Comparison of ENCODE assay signal across 14 mouse cellular contexts in the genomic region with DNA sequence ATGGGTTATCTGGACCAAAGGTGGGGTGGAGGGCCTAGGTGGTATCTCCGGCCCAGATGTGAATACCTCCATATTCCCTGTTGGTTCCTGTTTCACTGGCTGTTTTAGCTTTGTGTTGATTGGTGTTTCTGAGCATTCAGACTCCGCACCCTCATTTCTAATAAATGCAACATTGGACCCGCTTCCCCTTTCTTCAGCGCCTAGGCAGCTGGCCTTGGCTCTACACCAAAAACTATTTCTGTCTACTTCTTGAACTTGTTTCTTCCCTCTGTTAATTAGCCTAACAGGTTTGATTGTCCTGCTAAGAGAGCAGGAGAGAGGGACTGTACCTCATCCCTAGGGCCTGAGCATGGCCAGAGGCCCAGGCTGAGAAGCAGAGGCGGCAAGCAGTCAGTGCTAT. TPM values are rescaled to one million over a fixed set of nuclear protein-coding genes. Genes with fewer than 3 reads are reported as not detected.
A peak's percentile ranks its signal among the peaks of the same experiment; 100 is the strongest.
DNase-seq lines count a peak whose midpoint lies in the region; ATAC-seq lines count a peak whose summit lies in the region.
"Had no signal": no experiment of that assay in that cellular context is flagged by ENCODE, and none has a peak within 500 bp of the region (broad histone marks: within the 10 kb centered on the region; RNA-seq: fewer than 3 reads in every experiment).

No protein-coding gene starts in this region.

- no peaks in the 10 kb centered on the region; the same call in 1 of the 2 replicates for H3K4me1 ChIP-seq in brown adipose tissue, adult 24 weeks (ENCODE audit: control insufficient read depth, insufficient read depth, insufficient read length, low read length)
- H3K4me1 ChIP-seq in limb, embryonic 10.5 days: peaks cover 34% of the 10 kb centered on the region

- 95% methylated on average over 5 of the region's 5 CpGs for WGBS in limb, embryonic 10.5 days

- peak; percentile 94 for DNase-seq in heart, adult 11 months
- no peak for DNase-seq in heart, adult 9 months (ENCODE audit: low spot score in 2 of 2)
- DNase-seq in lung, postnatal 25 days (ENCODE audit: low spot score): peak; percentile 45
- DNase-seq in lung, postnatal 10 days: no peak
- DNase-seq in cerebellum, adult 11 months: no peak
- no peak for DNase-seq in limb, embryonic 10.5 days (ENCODE audit: low spot score)
- DNase-seq: adrenal gland, postnatal 10 days; gastrocnemius, postnatal 14 days; heart, postnatal 4 days; kidney, adult 11 months had no signal

- H3K9me3 ChIP-seq in limb, embryonic 10.5 days (replicated peaks): no peaks in the 10 kb centered on the region
- H3K9me3 ChIP-seq: embryonic facial prominence, embryonic 12.5 days; forebrain, embryonic 13.5 days had no signal

- H3K4me3 ChIP-seq in brown adipose tissue, adult 24 weeks (ENCODE audit: insufficient read depth, low read depth, low read length): peak overlapping the region; percentile 50
- no peak overlapping the region for H3K4me3 ChIP-seq in limb, embryonic 10.5 days
- H3K4me3 ChIP-seq: embryonic facial prominence, embryonic 12.5 days; forebrain, embryonic 13.5 days had no signal

- no peaks in the 10 kb centered on the region for H3K27me3 ChIP-seq in limb, embryonic 10.5 days (ENCODE audit: low read depth, poor library complexity, severe bottlenecking)
- H3K27me3 ChIP-seq: embryonic facial prominence, embryonic 12.5 days; forebrain, embryonic 13.5 days had no signal

- H3K27ac ChIP-seq in brown adipose tissue, adult 24 weeks (replicated peaks; ENCODE audit: low read depth, low read length): peak overlapping the region; percentile 56
- H3K27ac ChIP-seq in limb, embryonic 10.5 days: no peak overlapping the region
- H3K27ac ChIP-seq: embryonic facial prominence, embryonic 12.5 days; forebrain, embryonic 13.5 days had no signal

- peaks cover 74% of the 10 kb centered on the region for H3K36me3 ChIP-seq in limb, embryonic 10.5 days

- ATAC-seq in megakaryocyte progenitor cell, adult 5-6 weeks (replicated peaks; ENCODE audit: poor library complexity): 0 out of 2 replicates have a peak, but pooled peaks have one; percentile 14
- ATAC-seq: forebrain, embryonic 13.5 days had no signal

RNA-seq across cellular contexts. Expression of a gene that starts 2.0 kb away (rescaled TPM):
- polyA plus RNA-seq in brown adipose tissue, adult 24 weeks (2012; ENCODE audit: insufficient read depth, insufficient read length, missing spikeins): 6.6 and 16.6 TPM in 2 replicates
- total RNA-seq in megakaryocyte progenitor cell, adult 5-6 weeks (2015): 22.4 and 24.1 TPM in 2 replicates
- 12.3 and 15.6 TPM in 2 replicates for total RNA-seq in megakaryocyte progenitor cell, adult 5-6 weeks (2017)
- polyA plus RNA-seq in limb, embryonic 10.5 days (2016; fragmentation: Nextera tagmentation; extraction: Ambion mirVana): 7.5 and 9.4 TPM in 2 replicates

RNA-seq across cellular contexts. Expression of a gene that starts 16.4 kb away (rescaled TPM):
- polyA plus RNA-seq in brown adipose tissue, adult 24 weeks (2012; ENCODE audit: insufficient read depth, insufficient read length, missing spikeins): 3.6 and 4.8 TPM in 2 replicates
- 13.3 and 17.6 TPM in 2 replicates for total RNA-seq in megakaryocyte progenitor cell, adult 5-6 weeks (2015)
- 15.3 and 20.1 TPM in 2 replicates for total RNA-seq in megakaryocyte progenitor cell, adult 5-6 weeks (2017)
- 35.3 and 36.8 TPM in 2 replicates for polyA plus RNA-seq in limb, embryonic 10.5 days (2016; fragmentation: Nextera tagmentation; extraction: Ambion mirVana)

RNA-seq across cellular contexts. Expression of a gene that starts 19.2 kb away (rescaled TPM):
- 30.4 and 48.6 TPM in 2 replicates for polyA plus RNA-seq in brown adipose tissue, adult 24 weeks (2012; ENCODE audit: insufficient read depth, insufficient read length, missing spikeins)
- total RNA-seq in megakaryocyte progenitor cell, adult 5-6 weeks (2015): 19.7 and 20.5 TPM in 2 replicates
- 74.8 and 94.4 TPM in 2 replicates for total RNA-seq in megakaryocyte progenitor cell, adult 5-6 weeks (2017)
- polyA plus RNA-seq in limb, embryonic 10.5 days (2016; fragmentation: Nextera tagmentation; extraction: Ambion mirVana): 36.1 and 44.4 TPM in 2 replicates

RNA-seq across cellular contexts. Expression of a gene that starts 24.8 kb away (rescaled TPM):
- polyA plus RNA-seq in brown adipose tissue, adult 24 weeks (2012; ENCODE audit: insufficient read depth, insufficient read length, missing spikeins): 10.8 and 14.4 TPM in 2 replicates
- total RNA-seq in megakaryocyte progenitor cell, adult 5-6 weeks (2015): 5.8 and 8.6 TPM in 2 replicates
- 14.6 and 15.2 TPM in 2 replicates for total RNA-seq in megakaryocyte progenitor cell, adult 5-6 weeks (2017)
- 13.6 and 14.1 TPM in 2 replicates for polyA plus RNA-seq in limb, embryonic 10.5 days (2016; fragmentation: Nextera tagmentation; extraction: Ambion mirVana)

RNA-seq across cellular contexts. Expression of a gene that starts 24.8 kb away (rescaled TPM):
- polyA plus RNA-seq in brown adipose tissue, adult 24 weeks (2012; ENCODE audit: insufficient read depth, insufficient read length, missing spikeins): 232 and 572 TPM in 2 replicates
- total RNA-seq in megakaryocyte progenitor cell, adult 5-6 weeks (2015): 411 and 433 TPM in 2 replicates
- total RNA-seq in megakaryocyte progenitor cell, adult 5-6 weeks (2017): 121 and 130 TPM in 2 replicates
- 805 and 864 TPM in 2 replicates for polyA plus RNA-seq in limb, embryonic 10.5 days (2016; fragmentation: Nextera tagmentation; extraction: Ambion mirVana)

Comparison
In these comparisons a context has a peak if more than half of its experiments do, and no peak if none do; other contexts are left out.
1. DNase-seq: peak in heart, adult 11 months (single experiment) and lung, postnatal 25 days (single experiment); none in heart, adult 9 months (0 of 2), lung, postnatal 10 days (single experiment), cerebellum, adult 11 months (single experiment) and limb, embryonic 10.5 days (single experiment).